Mouse (Mus musculus) layer of hippocampus, adult 8-10 months (tissue): ENCODE measurements around the gene Frmd4a. TPM values are rescaled to one million over a fixed set of nuclear protein-coding genes. Genes with fewer than 3 reads are reported as not detected.

Source experiments
- DNase-seq, 2 experiments: peaks; one replicate each; pipeline ENCODE4 v3.0.0; 2022; ENCODE audit warnings: low spot score in 2 of 2
- total RNA-seq, 4 experiments: library from RNA; stranded (reverse); gene quantifications; 2 replicates each; pipeline ENCODE4 v1.2.4; 2022

Gene Frmd4a
- total RNA-seq, 4 experiments from 2014 or later: 64.6 to 84.7 (median 74.6) TPM

- no peak for DNase-seq
Measured at GRCm38 (mm10) chr2:4515910-4516309, 498.4 kb downstream of the Frmd4a start.

- DNase-seq: no peak
Measured at GRCm38 (mm10) chr2:4516819-4517552, 499.5 kb downstream of the Frmd4a start.

- DNase-seq: no peak
Measured at GRCm38 (mm10) chr2:4517553-4518125, 500.1 kb downstream of the Frmd4a start.

GRCm38 (mm10) chr2:4518549-4518948 is 501.0 kb downstream of the Frmd4a start:
- DNase-seq: no peak

GRCm38 (mm10) chr2:4522769-4523487 is 505.4 kb downstream of the Frmd4a start:
- no peak for DNase-seq

- DNase-seq: no peak
Measured at GRCm38 (mm10) chr2:4527094-4527493, 509.6 kb downstream of the Frmd4a start.

- DNase-seq: peak; percentile 44 to 60
Measured at GRCm38 (mm10) chr2:4529254-4529729, 511.8 kb downstream of the Frmd4a start.

GRCm38 (mm10) chr2:4531533-4532197 is 514.1 kb downstream of the Frmd4a start:
- no peak for DNase-seq

GRCm38 (mm10) chr2:4532198-4532568 is 514.7 kb downstream of the Frmd4a start:
- DNase-seq: no peak

GRCm38 (mm10) chr2:4532945-4533344 is 515.4 kb downstream of the Frmd4a start:
- no peak for DNase-seq

- no peak for DNase-seq
Measured at GRCm38 (mm10) chr2:4535187-4535864, 517.8 kb downstream of the Frmd4a start.

GRCm38 (mm10) chr2:4541330-4541729 is 523.8 kb downstream of the Frmd4a start:
- DNase-seq: no peak

- DNase-seq: no peak
Measured at GRCm38 (mm10) chr2:4541844-4542628, 524.5 kb downstream of the Frmd4a start.

GRCm38 (mm10) chr2:4542629-4543416 is 525.3 kb downstream of the Frmd4a start:
- DNase-seq: no peak

- no peak for DNase-seq
Measured at GRCm38 (mm10) chr2:4543417-4543775, 525.9 kb downstream of the Frmd4a start.

- DNase-seq: no peak
Measured at GRCm38 (mm10) chr2:4544360-4544759, 526.8 kb downstream of the Frmd4a start.

- no peak for DNase-seq
Measured at GRCm38 (mm10) chr2:4545261-4545660, 527.7 kb downstream of the Frmd4a start.

- no peak for DNase-seq
Measured at GRCm38 (mm10) chr2:4547003-4547662, 529.6 kb downstream of the Frmd4a start.

GRCm38 (mm10) chr2:4549271-4549670 is 531.8 kb downstream of the Frmd4a start:
- DNase-seq: no peak
